Mouse (Mus musculus): Measurements from ENCODE around the gene Prr29. TPM values are rescaled to one million over a fixed set of nuclear protein-coding genes. Genes with fewer than 3 reads are reported as not detected.
A peak's percentile ranks its signal among the peaks of the same experiment; 100 is the strongest.

The Prr29 gene
- polyA plus RNA-seq (2015; fragmentation: Nextera tagmentation; extraction: Ambion mirVana): not detected in 2 replicates

DNA sequence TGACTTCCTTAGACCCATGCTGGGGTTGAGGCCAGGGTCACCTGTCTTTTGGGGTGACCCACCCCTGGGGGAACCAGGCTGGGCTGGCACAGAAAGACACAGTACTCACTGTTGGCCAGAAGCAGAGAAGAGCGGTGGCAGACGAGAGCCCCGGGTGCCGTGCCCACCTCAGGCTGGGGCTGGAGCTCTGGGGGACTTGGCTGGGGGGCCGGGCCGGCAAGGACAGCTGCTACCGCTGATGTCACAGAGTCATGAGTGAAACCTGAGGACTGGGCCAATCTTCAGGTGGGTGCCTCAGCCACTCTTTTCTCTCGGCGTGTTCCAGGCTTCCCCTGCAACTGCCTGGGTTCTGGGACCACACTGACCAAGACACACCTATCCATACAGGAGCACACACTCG lies at the start of gene Prr29:
Prr29 (plus strand) TSS at position 107 of the 400 bp plus-strand sequence.
- Histone ChIP-seq H3K27ac (no peak within 1 kb of the TSS), H3K9me3 (replicated peaks) (no peaks in the 10 kb centered on the region), H3K4me1 (peaks cover 10% of the 10 kb centered on the region), H3K27me3 (no peaks in the 10 kb centered on the region), H3K9ac (0 out of 2 replicates have a peak within 1 kb of the TSS, but pooled peaks have one; percentile 26), H3K36me3 (ENCODE audit: poor library complexity, severe bottlenecking) (no peaks in the 10 kb centered on the region), H3K4me3 (no peak within 1 kb of the TSS), H3K4me2 (peak within 1 kb of the TSS; percentile 20; the same call in 1 of the 2 replicates)
- 59% methylated on average over 10 of the region's 10 CpGs for WGBS
- ATAC-seq: no peak

DNA sequence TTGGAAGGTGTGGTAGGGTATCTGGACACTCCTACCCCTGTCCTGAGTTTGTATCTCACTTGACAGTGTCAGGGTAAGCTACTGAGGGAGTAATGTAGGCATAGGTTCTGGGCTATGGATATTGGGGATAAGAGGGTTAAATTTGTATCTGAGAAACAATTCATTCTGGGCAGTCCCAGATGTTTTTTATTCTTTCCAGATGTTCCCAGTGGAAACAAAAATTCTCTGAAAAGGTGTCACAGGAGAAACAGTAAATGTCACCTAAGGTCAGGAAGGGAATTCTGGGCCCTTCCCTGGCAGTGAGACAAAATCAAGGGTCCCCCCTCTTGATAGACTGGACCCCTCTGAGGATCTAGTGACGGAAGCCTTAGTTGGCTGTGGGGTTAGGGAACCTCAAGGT lies 48.9 kb upstream of the Prr29 start:
- no peaks in the 10 kb centered on the region for H3K36me3 ChIP-seq (ENCODE audit: poor library complexity, severe bottlenecking)
- no peak overlapping the region for H3K27ac ChIP-seq
- no peak overlapping the region for H3K9ac ChIP-seq
- H3K27me3 ChIP-seq: no peaks in the 10 kb centered on the region
- H3K4me2 ChIP-seq: no peak overlapping the region
- no peak overlapping the region for H3K4me3 ChIP-seq
- WGBS: 83% methylated on average over 1 of the region's 1 CpGs
- no peaks in the 10 kb centered on the region for H3K9me3 ChIP-seq (replicated peaks)
- no peak for ATAC-seq
- H3K4me1 ChIP-seq: no peaks in the 10 kb centered on the region

DNA sequence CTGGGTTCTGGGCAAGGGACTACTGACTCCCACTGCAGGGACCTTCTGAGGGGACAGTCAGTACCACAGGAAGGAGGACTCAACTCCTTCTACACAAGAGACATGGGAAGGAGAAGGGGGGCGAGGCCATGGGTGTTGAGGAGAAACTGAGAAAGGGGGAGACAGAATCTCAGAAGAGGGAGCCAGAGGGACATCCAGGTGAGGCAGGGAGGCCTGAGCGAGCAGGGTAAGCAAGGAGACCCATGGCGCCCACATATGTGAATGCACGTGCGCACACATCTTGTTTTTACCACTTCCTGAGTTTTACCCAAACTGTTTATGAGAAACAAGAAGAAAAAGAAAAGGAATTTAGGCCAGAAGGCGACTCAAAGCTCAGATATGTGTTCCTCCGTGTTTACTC lies 47.5 kb upstream of the Prr29 start:
- Histone ChIP-seq H3K27me3 (no peaks in the 10 kb centered on the region), H3K4me1 (no peaks in the 10 kb centered on the region), H3K9ac (no peak overlapping the region), H3K27ac (no peak overlapping the region), H3K36me3 (ENCODE audit: poor library complexity, severe bottlenecking) (no peaks in the 10 kb centered on the region), H3K4me3 (no peak overlapping the region), H3K4me2 (no peak overlapping the region), H3K9me3 (replicated peaks) (no peaks in the 10 kb centered on the region)
- 83% methylated on average over 7 of the region's 7 CpGs for WGBS
- no peak for ATAC-seq

DNA sequence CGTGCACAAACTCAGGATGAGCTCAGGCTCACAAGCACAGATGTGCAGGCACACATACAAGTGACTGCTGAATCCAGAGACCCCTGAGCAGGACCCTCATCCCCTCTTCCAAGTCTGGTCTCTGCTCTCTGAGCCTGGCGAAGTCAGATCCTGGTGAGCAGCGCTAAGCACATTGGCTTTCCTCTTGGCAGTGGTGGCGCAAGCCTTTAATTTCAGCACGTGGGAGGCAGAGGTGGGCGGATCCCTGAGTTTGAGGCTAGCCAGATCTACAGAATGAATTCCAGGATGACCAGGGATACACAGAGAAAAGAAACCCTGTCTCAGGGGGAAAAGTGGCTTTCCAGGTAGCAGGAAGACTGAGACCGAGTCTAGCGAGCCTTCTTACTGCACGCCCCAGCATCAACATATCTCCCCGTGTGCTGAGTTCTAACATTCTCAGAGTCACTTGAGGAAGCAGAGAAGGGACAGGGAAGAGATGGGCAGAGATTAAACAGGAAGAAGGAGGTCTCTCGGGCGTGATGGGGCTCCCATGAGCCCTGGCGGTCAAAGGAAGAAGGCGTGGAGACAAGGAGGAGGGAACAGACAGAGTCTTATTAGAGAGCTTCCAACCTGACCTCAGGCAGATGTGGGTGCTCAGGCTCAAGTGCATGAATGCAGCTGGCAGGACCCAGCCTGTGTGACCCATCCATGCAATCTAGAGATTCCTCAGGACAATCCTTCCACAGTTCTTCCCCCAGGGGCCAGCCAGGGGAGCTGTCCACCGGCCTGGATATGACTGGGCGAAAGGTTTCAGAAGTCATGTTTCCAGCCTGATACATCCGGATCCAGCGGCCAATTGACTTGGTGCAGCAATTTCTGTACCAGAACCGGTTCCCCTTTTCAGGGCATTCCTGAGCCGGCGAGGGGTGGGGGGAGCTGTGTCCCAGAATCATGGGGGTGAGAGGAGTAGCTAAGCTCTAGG lies 46.6 kb upstream of the Prr29 start:
- Histone ChIP-seq H3K9ac (no peak overlapping the region), H3K4me3 (no peak overlapping the region), H3K27me3 (no peaks in the 10 kb centered on the region), H3K27ac (no peak overlapping the region), H3K4me2 (no peak overlapping the region), H3K9me3 (replicated peaks) (no peaks in the 10 kb centered on the region), H3K36me3 (ENCODE audit: poor library complexity, severe bottlenecking) (no peaks in the 10 kb centered on the region), H3K4me1 (no peaks in the 10 kb centered on the region)
- 78% methylated on average over 21 of the region's 21 CpGs for WGBS
- no peak for ATAC-seq

DNA sequence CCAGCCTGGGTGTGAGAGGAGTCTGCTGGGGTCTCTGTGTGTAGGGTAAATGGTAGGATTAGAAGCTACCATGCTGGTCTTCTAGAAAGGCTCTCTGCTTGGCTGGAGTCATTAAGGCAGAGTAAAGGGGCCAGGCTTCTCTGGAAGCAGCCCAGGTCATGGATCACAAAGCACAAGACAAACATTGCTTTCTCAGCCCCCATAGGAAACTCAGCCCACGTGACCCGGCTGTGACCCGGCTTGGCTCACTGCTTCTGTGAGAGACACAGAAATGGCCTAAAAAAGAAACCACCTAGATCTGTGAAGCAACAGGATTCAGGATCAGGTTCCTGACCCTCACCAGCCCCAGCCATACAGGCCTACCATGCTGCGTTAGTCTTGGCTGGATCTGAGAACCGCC lies 40.4 kb upstream of the Prr29 start:
- Histone ChIP-seq H3K36me3 (ENCODE audit: poor library complexity, severe bottlenecking) (no peaks in the 10 kb centered on the region), H3K27ac (no peak overlapping the region), H3K9me3 (replicated peaks) (no peaks in the 10 kb centered on the region), H3K4me1 (no peaks in the 10 kb centered on the region), H3K27me3 (no peaks in the 10 kb centered on the region), H3K9ac (no peak overlapping the region), H3K4me3 (no peak overlapping the region), H3K4me2 (no peak overlapping the region)
- WGBS: 59% methylated on average over 5 of the region's 5 CpGs
- no peak for ATAC-seq

DNA sequence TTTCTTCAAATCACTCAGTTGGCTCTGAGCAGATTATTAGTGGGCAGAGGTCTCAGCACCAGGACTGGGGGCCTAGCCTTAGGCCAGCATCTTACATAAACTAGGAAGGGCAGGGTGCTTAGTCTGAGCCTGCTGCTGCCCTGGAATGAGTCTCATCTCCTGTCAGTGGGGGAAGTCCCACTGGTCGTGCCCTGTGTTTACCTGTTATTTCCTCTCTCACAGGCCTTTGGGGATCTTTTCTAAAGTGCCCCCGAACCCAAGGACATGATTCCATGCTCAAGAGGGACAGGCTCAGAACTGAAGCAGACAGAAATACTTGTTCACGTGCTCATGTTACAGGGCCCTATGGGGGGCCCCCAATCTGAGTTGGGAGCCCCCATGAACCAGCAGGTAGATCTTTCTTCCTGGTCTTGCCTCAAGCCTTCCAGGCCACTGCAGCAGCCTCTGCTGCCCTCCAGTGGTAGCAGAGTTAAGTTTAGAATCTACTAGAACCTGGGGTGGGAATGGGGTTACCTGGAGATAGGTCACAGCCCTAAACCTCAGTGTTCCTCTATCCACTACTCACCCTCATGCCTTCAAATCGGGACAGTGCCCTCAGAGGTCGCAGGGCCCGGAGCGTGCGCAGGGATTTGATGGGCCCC lies 39.6 kb upstream of the Prr29 start:
- H3K36me3 ChIP-seq (ENCODE audit: poor library complexity, severe bottlenecking): no peaks in the 10 kb centered on the region
- no peak overlapping the region for H3K4me3 ChIP-seq
- no peaks in the 10 kb centered on the region for H3K9me3 ChIP-seq (replicated peaks)
- H3K4me1 ChIP-seq: no peaks in the 10 kb centered on the region
- H3K27ac ChIP-seq: no peak overlapping the region
- no peak for ATAC-seq
- H3K4me2 ChIP-seq: no peak overlapping the region
- H3K27me3 ChIP-seq: no peaks in the 10 kb centered on the region
- 75% methylated on average over 8 of the region's 8 CpGs for WGBS
- no peak overlapping the region for H3K9ac ChIP-seq

DNA sequence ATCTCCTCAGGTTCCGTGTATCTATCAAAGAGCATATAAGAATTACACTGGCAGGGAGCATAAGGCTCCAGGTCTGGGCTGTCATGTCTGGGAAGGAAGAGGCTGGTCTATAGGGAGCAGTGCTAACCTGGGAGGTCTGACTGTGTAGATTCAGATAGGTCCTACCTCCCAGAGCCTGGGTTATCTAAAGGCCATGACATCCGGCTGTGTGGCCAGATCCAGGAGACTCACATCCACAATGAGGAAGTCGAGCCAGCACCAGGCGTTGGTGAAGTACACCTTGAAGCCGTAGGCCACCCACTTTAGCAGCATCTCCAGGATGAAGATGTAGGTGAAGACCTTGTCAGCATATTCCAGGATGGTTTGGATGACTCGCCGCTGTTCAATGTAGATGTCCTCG lies 38.8 kb upstream of the Prr29 start:
- H3K4me1 ChIP-seq: no peaks in the 10 kb centered on the region
- no peak overlapping the region for H3K4me3 ChIP-seq
- no peak overlapping the region for H3K27ac ChIP-seq
- no peak overlapping the region for H3K9ac ChIP-seq
- H3K36me3 ChIP-seq (ENCODE audit: poor library complexity, severe bottlenecking): no peaks in the 10 kb centered on the region
- no peak overlapping the region for H3K4me2 ChIP-seq
- no peaks in the 10 kb centered on the region for H3K27me3 ChIP-seq
- no peak for ATAC-seq
- WGBS: 91% methylated on average over 8 of the region's 8 CpGs
- H3K9me3 ChIP-seq (replicated peaks): no peaks in the 10 kb centered on the region

DNA sequence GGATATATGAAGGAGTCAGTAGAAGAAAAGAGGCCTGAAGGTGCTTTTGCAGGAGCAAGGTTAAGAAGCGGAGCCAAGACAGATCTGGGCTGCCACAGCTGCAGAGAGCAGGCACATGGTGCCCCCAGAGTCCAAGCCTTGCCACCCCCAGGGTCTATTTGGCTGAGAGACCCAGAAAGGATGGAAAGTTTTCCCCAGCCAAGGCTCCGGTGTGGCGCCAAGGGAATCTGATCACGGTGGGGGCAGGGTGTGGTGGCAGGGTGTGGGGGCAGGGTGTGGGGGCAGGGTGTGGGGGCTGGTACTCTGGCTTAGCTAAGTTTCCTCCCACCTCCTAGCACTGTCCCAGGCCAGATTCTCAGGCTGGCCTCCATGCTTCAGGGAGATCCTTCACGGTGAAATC lies 36.8 kb upstream of the Prr29 start:
- no peaks in the 10 kb centered on the region for H3K9me3 ChIP-seq (replicated peaks)
- no peaks in the 10 kb centered on the region for H3K27me3 ChIP-seq
- WGBS: 87% methylated on average over 5 of the region's 5 CpGs
- H3K4me2 ChIP-seq: no peak overlapping the region
- no peak overlapping the region for H3K9ac ChIP-seq
- H3K36me3 ChIP-seq (ENCODE audit: poor library complexity, severe bottlenecking): no peaks in the 10 kb centered on the region
- H3K4me3 ChIP-seq: no peak overlapping the region
- no peak for ATAC-seq
- H3K4me1 ChIP-seq: no peaks in the 10 kb centered on the region
- H3K27ac ChIP-seq: no peak overlapping the region

DNA sequence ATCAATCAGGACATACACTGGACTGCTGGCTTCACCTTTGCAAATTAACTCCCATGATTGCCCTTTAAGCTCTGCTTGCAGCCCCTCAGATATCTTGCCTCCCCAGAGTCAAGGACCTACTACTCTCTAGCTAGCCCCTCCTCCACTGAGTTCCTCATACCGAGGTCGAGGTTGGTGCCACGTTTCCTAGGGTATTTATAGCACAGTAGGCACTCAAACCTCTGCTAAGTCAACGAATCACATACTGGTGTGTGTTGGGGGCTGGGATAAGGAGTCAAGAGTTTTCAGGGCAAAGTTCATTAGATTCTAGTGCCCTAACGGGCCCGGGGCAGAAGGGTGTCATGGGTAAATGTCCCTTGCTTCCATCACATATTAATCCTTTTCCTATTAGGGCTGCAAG lies 36.1 kb upstream of the Prr29 start:
- Histone ChIP-seq H3K4me1 (no peaks in the 10 kb centered on the region), H3K27me3 (no peaks in the 10 kb centered on the region), H3K4me3 (no peak overlapping the region), H3K9me3 (replicated peaks) (no peaks in the 10 kb centered on the region), H3K4me2 (no peak overlapping the region), H3K36me3 (ENCODE audit: poor library complexity, severe bottlenecking) (no peaks in the 10 kb centered on the region), H3K9ac (no peak overlapping the region), H3K27ac (no peak overlapping the region)
- ATAC-seq: no peak
- 80% methylated on average over 6 of the region's 6 CpGs for WGBS

DNA sequence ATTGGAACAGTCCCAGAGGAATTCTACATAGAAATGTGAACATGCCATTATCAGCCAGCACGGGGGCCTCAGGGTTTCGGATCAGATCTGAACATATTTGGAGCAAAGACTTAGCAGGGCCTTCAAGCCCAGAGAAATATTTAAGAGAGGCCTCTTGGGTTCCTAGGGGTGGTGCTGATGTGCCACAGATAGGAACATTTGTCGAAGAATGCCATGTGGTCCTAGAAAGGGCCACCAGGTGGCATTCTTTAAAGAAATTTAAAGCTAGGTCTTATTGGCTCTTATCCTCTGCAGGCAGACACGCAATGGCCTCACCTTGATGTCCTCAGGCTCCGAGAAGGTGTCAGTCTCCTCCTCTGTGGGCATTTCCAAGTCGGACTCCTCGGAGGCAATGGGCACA lies 35.6 kb upstream of the Prr29 start:
- Histone ChIP-seq H3K4me3 (no peak overlapping the region), H3K27me3 (no peaks in the 10 kb centered on the region), H3K9ac (no peak overlapping the region), H3K4me1 (no peaks in the 10 kb centered on the region), H3K27ac (no peak overlapping the region), H3K36me3 (ENCODE audit: poor library complexity, severe bottlenecking) (no peaks in the 10 kb centered on the region), H3K9me3 (replicated peaks) (no peaks in the 10 kb centered on the region), H3K4me2 (no peak overlapping the region)
- ATAC-seq: no peak
- WGBS: 77% methylated on average over 7 of the region's 7 CpGs

DNA sequence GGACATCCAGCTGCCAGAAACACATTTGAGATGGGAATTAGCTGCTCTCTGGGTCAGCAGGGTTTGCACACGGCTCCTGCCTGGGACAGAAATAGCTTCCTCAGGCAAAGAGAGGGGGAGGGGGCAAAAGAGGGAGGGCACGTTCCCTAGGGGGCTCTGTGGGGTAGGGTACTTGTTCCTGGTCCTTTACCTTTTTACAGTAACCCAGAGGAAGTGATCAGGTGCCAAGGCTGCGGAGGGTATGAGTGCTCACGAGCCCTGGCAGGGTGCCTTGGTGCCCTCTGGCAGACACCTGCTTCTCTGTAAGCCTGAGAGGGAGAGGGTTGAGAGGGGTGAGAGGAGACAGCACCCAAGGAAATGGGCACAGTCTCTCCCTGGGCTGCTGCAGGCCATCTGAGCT lies 32.8 kb upstream of the Prr29 start:
- Histone ChIP-seq H3K9ac (no peak overlapping the region), H3K9me3 (replicated peaks) (no peaks in the 10 kb centered on the region), H3K4me2 (no peak overlapping the region), H3K4me1 (no peaks in the 10 kb centered on the region), H3K27me3 (no peaks in the 10 kb centered on the region), H3K36me3 (ENCODE audit: poor library complexity, severe bottlenecking) (no peaks in the 10 kb centered on the region), H3K4me3 (no peak overlapping the region), H3K27ac (no peak overlapping the region)
- no peak for ATAC-seq
- WGBS: 50% methylated on average over 4 of the region's 4 CpGs

DNA sequence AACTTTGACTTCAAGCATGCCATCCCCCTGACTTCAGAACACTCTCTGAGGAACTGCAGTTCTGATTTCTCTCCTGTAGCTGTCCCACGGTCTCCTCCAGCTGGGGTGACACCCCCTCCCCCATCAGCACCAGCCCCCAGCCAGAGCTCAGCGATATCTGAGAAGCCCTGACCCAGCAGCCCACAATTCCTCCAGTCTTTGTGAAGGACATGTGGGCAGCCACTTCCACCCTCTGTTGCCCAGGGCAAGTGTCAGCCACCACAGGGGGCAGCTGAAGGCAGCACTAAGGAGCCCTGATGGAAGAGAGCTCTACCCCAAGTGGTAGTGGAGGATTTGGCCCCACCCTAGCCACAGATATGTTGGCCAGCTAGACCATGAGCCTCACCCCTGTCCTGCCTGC lies 31.2 kb upstream of the Prr29 start:
- no peak overlapping the region for H3K4me2 ChIP-seq
- H3K27ac ChIP-seq: no peak overlapping the region
- H3K4me1 ChIP-seq: no peaks in the 10 kb centered on the region
- no peaks in the 10 kb centered on the region for H3K9me3 ChIP-seq (replicated peaks)
- no peaks in the 10 kb centered on the region for H3K27me3 ChIP-seq
- no peak overlapping the region for H3K9ac ChIP-seq
- WGBS: 12% methylated on average over 2 of the region's 2 CpGs
- no peak overlapping the region for H3K4me3 ChIP-seq
- no peaks in the 10 kb centered on the region for H3K36me3 ChIP-seq (ENCODE audit: poor library complexity, severe bottlenecking)
- no peak for ATAC-seq
